Mouse (Mus musculus) megakaryocyte progenitor cell, adult 5-6 weeks (primary cell): ENCODE results near the gene Tacc2. TPM values are rescaled to one million over a fixed set of nuclear protein-coding genes. Genes with fewer than 3 reads are reported as not detected.

ENCODE experiments used
- ATAC-seq: replicated peaks from 2 replicates; pipeline ENCODE4 v1.8.0; 2016; ENCODE audit warnings: mild to moderate bottlenecking, moderate TSS enrichment, inconsistent platforms; ENCODE audit not compliant: poor library complexity
- total RNA-seq, 2 experiments: library from RNA; stranded (forward) in 1 of 2; stranded (reverse) in 1 of 2; fragments of 157-497, 149-512 nt in 1 of 2; fragments of 200-1000 nt in 1 of 2; gene quantifications; 2 replicates each; pipeline versions ENCODE4 v1.2.3 to v1.2.4; 2015 to 2017

Gene Tacc2
- total RNA-seq, 2 experiments from 2014 or later, result 2.2 to 10.5 TPM

DNA sequence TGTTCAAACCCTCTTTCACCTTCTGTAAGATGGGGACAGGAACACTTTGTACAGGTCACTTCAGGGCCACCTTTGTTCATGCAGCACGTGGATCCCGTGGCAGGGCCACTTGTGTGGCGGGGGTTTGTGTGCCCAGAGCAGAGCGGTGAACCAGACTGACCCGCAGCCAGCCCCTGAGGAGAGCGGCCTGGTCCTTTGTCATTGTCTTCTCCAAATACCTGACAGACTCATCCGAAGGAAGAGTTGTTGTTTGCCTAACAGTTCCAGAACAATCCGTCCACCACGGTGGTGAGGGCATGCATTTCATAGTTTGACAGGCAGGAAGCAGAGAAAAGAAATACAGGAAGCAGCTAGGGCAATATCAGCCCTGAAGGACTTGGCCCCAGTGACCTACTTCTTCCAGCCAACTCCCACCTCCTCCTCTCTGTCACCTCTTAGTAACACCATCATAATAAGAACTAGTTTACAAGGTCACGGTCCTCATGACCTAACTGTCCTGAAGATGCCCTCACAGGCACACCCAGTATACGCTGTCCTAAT is 180.2 kb downstream of the Tacc2 start:
- ATAC-seq, result no peak

- ATAC-seq, result peak; percentile 90
Observed at GRCm38 (mm10) chr7:130762071-130762897, 185.0 kb downstream of the Tacc2 start.

DNA sequence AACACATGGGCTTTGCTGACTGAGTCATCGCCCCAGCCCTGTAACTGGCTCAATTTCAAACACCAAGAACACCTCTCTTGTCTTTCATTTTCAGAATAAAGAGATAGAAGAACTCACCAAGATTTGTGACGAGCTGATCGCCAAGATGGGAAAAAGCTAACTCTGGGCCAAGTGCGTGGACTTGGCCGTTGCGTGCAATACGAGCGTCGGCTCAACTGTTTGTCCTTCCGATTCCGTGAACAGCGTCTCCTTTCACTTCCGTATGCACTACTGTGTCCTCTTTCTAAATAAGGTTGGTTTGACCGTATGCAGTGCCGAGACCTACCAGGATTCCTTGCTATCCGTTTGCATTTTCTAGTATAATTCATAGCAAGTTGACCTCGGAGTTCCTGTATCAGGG is 186.9 kb downstream of the Tacc2 start:
- no peak for ATAC-seq

- no peak for ATAC-seq
Observed at GRCm38 (mm10) chr7:130766411-130767170, 189.4 kb downstream of the Tacc2 start.

GRCm38 (mm10) chr7:130768151-130768550 is 190.9 kb downstream of the Tacc2 start:
- no peak for ATAC-seq

DNA sequence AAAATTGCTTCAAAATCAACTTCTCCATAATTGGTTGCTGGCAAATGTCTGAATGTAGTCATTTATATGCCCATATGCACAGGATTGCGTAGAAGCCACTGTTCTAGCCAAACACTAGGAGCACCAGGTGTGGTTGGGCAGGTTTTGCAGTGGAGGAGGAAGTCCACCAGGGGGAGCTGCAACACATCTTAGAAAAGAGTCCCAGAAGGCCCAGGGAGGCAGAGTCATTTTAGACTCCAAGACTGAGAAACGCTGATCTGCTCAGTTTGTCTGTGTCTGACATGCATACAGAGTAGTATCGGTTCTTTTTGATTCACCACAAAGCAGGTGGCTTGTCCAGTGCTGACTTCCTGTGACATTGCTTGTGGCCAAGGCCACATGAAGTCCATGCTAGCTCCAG is 193.5 kb downstream of the Tacc2 start:
- peak; percentile 78 for ATAC-seq

GRCm38 (mm10) chr7:130773171-130773830 is 196.1 kb downstream of the Tacc2 start:
- ATAC-seq, result peak; percentile 75

DNA sequence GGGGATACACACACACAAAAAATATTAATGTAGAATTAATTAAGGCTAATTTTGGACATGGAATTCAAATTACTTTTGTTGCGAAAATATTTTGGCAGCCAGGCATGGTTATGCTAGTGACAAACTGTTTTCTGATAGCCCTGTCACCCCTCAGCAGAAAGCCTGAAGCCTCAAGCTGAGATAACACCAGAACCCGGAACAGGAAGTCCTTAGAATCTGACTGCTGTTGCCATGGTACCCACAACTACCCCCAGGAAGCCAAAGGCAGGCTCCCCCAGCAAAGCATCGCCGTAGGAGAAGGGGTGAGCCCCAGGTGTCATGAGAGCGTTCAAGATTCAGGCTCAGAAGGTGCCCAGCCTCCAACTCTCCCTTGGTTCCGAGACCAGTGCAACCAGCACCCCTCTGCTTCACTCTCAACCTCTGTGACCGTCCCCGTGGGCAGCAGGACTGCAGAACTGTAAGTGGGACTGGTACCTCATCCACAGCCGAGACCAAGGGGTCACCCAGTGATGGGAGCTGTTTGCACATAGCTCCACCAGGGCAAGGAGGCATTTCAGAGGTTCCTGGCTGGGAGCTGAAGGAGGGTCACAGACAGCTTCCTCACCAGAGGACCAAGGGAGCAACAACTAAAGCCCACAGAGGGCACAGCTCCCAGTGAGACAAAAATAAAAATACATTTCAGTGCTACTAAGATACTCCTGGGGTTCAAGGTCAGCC is 196.8 kb downstream of the Tacc2 start, which contains the start of gene Btbd16:
Btbd16 (plus strand) TSS at position 156 of the 717 bp plus-strand sequence.
- ATAC-seq, result peak; percentile 63

GRCm38 (mm10) chr7:130780866-130781419 is 203.7 kb downstream of the Tacc2 start:
- no peak for ATAC-seq

DNA sequence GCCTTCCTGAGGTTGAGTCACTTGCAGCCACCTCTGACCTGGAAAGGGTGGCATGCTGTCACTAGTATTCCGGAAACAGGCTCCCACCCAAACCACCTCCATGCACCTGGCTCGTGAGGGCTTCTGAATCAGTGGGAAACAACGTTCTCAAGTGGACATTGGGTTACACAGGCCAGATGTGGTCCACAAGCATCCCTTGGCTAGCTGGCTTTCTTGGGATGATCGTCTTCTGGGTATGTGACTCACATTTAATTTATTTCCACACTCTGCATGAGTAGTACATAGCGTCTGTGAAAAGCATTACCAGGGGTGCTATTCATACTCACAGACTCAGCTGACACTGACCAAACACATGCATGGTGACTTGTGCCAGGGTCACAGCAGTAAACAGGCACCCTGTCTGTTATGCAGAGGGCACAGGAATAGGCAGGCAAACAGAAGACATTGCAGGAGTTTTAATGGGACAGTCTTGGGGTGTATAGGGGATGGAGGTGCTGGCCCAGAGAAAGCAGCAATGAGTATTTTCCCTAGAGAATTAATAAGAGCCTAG is 205.3 kb downstream of the Tacc2 start:
- no peak for ATAC-seq

- no peak for ATAC-seq
Observed at GRCm38 (mm10) chr7:130785923-130786575, 208.8 kb downstream of the Tacc2 start.

GRCm38 (mm10) chr7:130786708-130787107 is 209.5 kb downstream of the Tacc2 start:
- no peak for ATAC-seq

DNA sequence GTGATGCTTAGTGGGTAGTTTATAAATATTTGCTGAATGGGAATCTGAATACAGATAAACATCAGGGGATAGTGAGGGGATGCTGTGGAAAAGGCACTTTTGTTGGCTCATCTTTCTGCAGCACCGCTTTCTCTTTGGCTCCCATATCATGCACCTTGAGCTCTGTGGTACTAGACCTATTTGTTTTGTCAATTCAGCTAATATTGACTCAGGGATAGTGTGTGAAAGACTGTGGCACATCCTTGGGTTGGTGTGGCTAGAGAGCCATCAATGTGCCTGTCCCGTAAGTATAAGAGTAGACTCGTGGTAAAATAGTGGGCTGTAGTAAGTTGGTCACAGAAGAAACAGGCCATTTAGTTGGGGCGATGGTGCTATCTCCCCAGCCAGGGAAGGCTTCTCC is 210.3 kb downstream of the Tacc2 start:
- no peak for ATAC-seq

- no peak for ATAC-seq
Observed at GRCm38 (mm10) chr7:130788950-130789349, 211.7 kb downstream of the Tacc2 start.

- ATAC-seq, result no peak
Observed at GRCm38 (mm10) chr7:130789456-130789855, 212.2 kb downstream of the Tacc2 start.

DNA sequence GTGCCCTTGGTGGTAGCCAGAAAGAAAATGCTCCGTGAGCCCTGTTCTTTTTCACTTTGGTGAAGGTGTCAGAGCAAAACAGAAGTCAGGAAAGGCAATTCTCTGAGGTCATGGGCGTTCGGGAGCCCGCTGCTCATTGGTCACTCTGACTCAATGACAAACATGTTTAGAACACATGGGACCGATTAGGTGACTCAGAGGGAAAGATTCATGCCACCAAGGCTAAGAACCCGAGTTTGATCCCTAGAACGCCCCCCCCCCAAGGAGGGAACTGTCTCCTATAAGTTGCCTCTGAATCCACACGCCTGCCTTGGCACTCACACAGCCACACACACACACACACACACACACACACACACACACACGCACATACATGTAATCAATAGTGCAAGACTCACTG is 216.4 kb downstream of the Tacc2 start:
- no peak for ATAC-seq

GRCm38 (mm10) chr7:130796786-130797185 is 219.5 kb downstream of the Tacc2 start:
- ATAC-seq, result peak; percentile 73

DNA sequence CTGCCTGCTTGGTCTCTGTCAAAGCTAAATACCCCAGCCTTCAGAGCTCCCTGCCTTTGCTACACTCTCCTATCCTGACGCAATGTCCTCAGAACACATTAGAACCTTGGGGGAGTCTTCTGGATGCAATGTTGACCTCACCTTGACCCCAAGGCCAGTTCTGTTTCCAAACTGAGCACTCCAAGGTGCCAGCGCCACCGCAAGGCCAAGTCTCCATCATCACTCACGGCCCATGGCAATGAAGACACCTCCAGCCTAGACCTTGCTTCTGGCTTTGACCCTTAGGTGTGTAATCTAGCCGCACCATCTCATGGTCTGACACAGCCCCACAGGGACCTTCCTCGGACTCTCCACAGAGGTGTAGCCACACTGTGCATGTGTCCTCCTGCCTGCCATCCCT is 220.3 kb downstream of the Tacc2 start:
- no peak for ATAC-seq

DNA sequence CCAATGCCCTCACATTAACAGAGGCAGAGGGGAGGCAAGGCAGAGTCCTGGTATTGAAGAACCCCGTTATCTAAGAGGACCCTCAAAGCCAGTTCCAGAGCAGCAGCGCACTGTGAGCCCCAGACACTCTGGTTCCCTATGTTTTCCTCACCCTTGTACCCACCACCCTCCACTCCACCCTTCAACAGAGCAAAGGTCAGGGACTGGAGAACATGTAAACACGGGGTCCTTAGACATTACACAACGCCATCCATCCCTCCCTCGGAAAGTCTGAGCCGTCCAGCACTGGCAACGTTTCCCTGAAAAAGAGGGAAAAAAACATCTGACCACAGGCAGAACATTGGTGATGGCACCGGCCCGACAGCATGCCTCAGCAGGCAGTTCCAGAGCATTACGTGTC is 222.2 kb downstream of the Tacc2 start:
- ATAC-seq, result no peak
